Mouse (Mus musculus): ENCODE results near the gene Dock6.

DNA sequence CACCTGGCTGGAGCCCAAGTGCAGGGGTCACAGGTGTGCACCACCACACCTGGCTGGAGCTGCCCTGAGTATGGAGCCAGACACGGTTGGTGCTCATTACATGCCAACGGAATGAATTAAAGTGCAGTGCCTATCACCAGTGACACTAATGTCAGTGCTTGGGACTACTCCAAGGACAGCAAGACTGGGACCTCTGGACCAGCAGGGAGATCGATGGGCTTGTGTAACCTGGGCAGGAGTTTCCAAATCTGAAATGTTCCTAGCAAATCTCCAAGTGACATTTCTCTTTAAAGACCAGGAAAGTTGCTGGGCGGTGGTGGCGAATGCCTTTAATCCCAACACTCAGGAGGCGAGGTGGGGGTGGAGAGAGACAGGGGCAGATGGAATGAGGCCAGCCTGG is 29.7 kb downstream of the Dock6 start:
- TF ChIP-seq GATA2 (IDR thresholded peaks at IDR 0.05; ENCODE audit: borderline replicate concordance, low read depth, low read length) (no peak), TAL1 (conservative IDR thresholded peaks at IDR 0.05; ENCODE audit: low read depth, low read length) (no peak)
